Mouse (Mus musculus) lung, adult 10 weeks (tissue): ENCODE measurements around the gene Rab8b. TPM values are rescaled to one million over a fixed set of nuclear protein-coding genes. Genes with fewer than 3 reads are reported as not detected.

Experiments
- polyA plus RNA-seq: library from polyadenylated mRNA; stranded (reverse); fragments of 350-450 nt; fragmentation: Illumina TruSeq; extraction: RNeasy Lipid Tissue Mini Kit (QIAGEN cat#74804); gene quantifications from one replicate; pipeline ENCODE4 v1.2.3, GENCODE M21; 2014; ENCODE audit warnings: low read depth, low replicate concordance; ENCODE audit not compliant: insufficient read depth

Rab8b gene
- polyA plus RNA-seq: 16.6 TPM

DNA sequence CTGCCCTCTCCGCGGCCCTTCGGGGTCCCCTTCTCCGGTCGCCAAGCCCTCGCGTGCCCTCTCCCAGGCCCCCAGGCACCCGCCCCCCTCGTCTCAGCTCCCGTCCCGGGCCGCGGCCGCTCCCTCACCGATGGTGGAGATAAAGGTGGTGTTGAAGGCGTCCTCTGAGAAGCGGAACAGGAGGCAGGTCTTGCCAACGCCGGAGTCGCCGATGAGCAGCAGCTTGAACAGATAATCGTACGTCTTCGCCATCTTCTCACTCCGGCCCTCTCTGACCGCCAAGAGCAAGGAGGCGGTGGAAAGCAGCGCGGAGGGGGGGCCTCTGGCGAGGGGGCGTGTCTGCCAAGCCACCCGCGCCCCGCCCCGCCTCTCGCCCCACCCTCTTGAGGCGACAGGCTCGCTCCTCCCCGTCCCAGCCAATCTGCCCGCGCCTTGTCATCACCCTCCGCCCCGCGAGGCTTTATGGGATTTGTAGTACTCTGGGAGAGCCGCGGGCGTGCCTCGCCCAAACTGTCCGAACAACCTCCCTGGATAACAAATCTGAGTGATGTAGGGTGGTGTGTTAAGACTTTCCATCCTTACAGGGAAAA, at the start of gene Rab8b:
Gene Rab8b, minus strand, starts transcription at position 306 of the 590 bp plus-strand sequence.

GRCm38 (mm10) chr9:66945647-66946641, 26.5 kb upstream of the Rab8b start, which contains the start of gene Rps27l:
Rps27l (plus strand) TSS chr9:66946086.

GRCm38 (mm10) chr9:66834318-66835096, 85.0 kb downstream of the Rab8b start, which contains the start of gene Aph1c:
Aph1c (minus strand) TSS chr9:66834726.

GRCm38 (mm10) chr9:66796739-66797138, 122.7 kb downstream of the Rab8b start, which contains the start of gene Gm10647:
Gm10647 (plus strand) TSS chr9:66797039.

DNA sequence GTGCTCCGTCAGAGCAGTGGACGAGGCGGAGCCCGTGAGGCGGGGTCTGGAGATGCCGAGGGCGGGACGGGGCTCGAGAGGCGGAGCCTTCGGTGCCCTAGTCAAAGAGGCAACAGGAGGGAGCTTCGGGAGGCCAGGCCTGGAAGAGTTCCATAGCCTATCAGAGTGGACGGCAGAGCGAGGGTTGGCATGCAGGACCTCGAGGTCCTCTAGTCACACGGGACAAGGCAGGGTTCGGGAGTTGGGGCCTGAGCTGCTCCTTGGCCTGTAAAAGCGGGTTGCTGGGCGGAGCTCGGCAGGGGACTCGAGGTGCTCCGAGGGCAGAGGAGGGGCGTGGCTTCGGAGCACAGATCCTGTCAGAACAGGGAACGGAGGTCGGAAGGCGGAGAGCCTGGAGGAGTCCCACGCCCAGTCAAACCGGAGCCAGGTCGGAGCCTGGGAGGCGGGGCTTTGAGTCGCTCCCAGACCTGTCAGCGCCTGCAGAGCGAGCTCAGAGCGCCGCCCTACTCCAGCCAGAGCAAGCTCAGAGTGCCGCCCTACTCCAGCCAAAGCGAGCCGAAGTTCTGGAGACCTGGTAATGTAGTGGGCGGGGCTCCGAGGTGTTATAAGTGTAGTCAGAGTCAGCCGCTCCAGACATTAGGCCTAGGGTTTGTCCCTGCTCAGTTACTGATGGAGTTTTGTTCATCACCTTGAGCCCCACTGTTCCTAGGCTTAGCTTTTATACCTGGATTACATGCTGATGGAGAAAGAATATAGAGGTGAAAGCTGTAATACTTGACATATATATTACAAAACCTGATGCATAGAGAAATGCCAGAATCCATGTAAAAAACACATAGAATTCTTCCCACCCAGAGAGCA, 123.8 kb downstream of the Rab8b start, which contains the start of gene Aph1b:
Gene Aph1b, minus strand, starts transcription at position 27 of the 861 bp plus-strand sequence.

Other genes with a start within 250 kb of the Rab8b start
- 0.15 TPM for gene Car12, start 206.0 kb downstream of the Rab8b start, polyA plus RNA-seq
- gene Aph1b, start 124.2 kb downstream of the Rab8b start, polyA plus RNA-seq: 4.8 TPM
- gene Gm10647, start 122.6 kb downstream of the Rab8b start, polyA plus RNA-seq: not detected
- gene Aph1c, start 85.0 kb downstream of the Rab8b start, polyA plus RNA-seq: 7.3 TPM
- 370 TPM for gene Rps27l, start 26.4 kb upstream of the Rab8b start, polyA plus RNA-seq
- 9.7 TPM for gene Lactb, start 55.8 kb upstream of the Rab8b start, polyA plus RNA-seq
- 422 TPM for gene Tpm1, start 129.7 kb upstream of the Rab8b start, polyA plus RNA-seq